Mouse (Mus musculus) CD4-positive, CD25-positive, alpha-beta regulatory T cell, adult 4 months (primary cell): ENCODE results near the gene Stxbp6. TPM values are rescaled to one million over a fixed set of nuclear protein-coding genes. Genes with fewer than 3 reads are reported as not detected.

Experiments used
- ATAC-seq: one replicate; pipeline ENCODE4 v1.8.0; 2017
- polyA plus RNA-seq, 2 experiments: library from polyadenylated mRNA; unstranded; fragments of 100-300 nt; shearing (Covaris generic); gene quantifications; one replicate each; pipeline ENCODE4 v1.2.1; 2017

The Stxbp6 gene
- polyA plus RNA-seq, 2 experiments from 2014 or later = not detected

- no peak for ATAC-seq
These were observed 168.5 kb downstream of the Stxbp6 start for GRCm38 (mm10) chr12:44906001-44906400.

- no peak for ATAC-seq
These were observed 171.2 kb downstream of the Stxbp6 start for GRCm38 (mm10) chr12:44903205-44903732.

- no peak for ATAC-seq
These were observed 175.2 kb downstream of the Stxbp6 start for GRCm38 (mm10) chr12:44899173-44899870.

GRCm38 (mm10) chr12:44896460-44896859 lies 178.0 kb downstream of the Stxbp6 start:
- ATAC-seq = no peak

GRCm38 (mm10) chr12:44889677-44890393 lies 184.7 kb downstream of the Stxbp6 start:
- no peak for ATAC-seq

- no peak for ATAC-seq
These were observed 187.7 kb downstream of the Stxbp6 start for GRCm38 (mm10) chr12:44886826-44887225.

- no peak for ATAC-seq
These were observed 201.8 kb downstream of the Stxbp6 start for GRCm38 (mm10) chr12:44872697-44873096.

GRCm38 (mm10) chr12:44865442-44865841 lies 209.1 kb downstream of the Stxbp6 start:
- no peak for ATAC-seq

- ATAC-seq = no peak
These were observed 215.1 kb downstream of the Stxbp6 start for GRCm38 (mm10) chr12:44859454-44859853.

GRCm38 (mm10) chr12:44858110-44858885 lies 216.2 kb downstream of the Stxbp6 start:
- no peak for ATAC-seq

GRCm38 (mm10) chr12:44852024-44852423 lies 222.5 kb downstream of the Stxbp6 start:
- no peak for ATAC-seq

GRCm38 (mm10) chr12:44850516-44850915 lies 224.0 kb downstream of the Stxbp6 start:
- no peak for ATAC-seq

- no peak for ATAC-seq
These were observed 225.9 kb downstream of the Stxbp6 start for GRCm38 (mm10) chr12:44848483-44849221.

GRCm38 (mm10) chr12:44840585-44840984 lies 233.9 kb downstream of the Stxbp6 start:
- ATAC-seq = no peak

GRCm38 (mm10) chr12:44839594-44840373 lies 234.7 kb downstream of the Stxbp6 start:
- ATAC-seq = no peak

- ATAC-seq = no peak
These were observed 238.5 kb downstream of the Stxbp6 start for GRCm38 (mm10) chr12:44835879-44836467.

- no peak for ATAC-seq
These were observed 262.6 kb downstream of the Stxbp6 start for GRCm38 (mm10) chr12:44811895-44812294.

- ATAC-seq = no peak
These were observed 270.3 kb downstream of the Stxbp6 start for GRCm38 (mm10) chr12:44804213-44804612.
